Mouse (Mus musculus): ENCODE data around the gene Gigyf2.
"Not testable (repeated sequence)": the region's sequence is repeated elsewhere in the genome, so short reads cannot be mapped to it uniquely, and the experiment has no call there.

The Gigyf2 gene

DNA sequence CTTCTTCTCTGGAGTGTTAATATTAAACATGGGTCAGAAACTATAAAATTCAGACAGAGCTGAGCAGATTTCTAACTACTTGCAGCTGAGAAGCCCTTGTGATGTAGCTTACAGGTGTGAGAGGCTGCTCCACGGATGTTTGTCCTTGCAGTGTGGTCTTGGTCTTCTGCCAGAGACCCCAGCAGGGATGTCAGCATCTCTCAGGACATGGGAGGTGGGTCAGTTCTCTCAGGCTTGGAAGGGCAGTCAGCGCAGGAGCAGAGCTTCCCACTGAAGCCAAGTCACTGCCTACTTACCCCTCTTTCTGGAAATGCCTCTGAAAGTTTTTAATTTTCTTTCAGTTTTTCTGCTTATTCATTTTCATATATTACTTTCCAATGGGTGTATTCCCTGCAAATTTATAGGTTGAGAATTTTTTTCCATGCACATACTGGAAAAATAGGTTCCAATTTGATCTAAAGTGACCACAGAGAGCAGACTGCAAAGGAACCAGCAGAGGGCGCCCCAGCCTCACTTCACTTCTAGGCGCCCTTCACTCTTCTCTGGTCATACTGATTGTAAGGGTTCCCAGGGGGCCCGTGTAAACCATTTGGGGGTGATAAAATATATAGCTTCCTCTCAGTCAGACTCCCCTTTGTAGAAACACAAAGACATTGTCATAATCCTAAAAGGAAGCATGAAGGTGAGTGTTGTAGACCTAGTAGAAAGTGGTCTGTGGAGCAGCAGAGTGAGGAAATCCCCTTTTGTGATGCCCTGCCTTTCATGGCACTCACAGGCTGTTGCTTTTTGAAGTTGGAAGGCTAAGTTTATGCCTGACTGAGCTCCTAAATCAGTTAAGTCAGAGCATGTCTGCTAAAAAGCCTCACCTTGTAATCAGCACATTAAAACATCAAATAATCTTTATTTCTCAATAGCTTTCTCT lies 120.6 kb downstream of the Gigyf2 start:
- peak; percentile 67 for DNase-seq (ENCODE audit: low read depth, low spot score)

DNA sequence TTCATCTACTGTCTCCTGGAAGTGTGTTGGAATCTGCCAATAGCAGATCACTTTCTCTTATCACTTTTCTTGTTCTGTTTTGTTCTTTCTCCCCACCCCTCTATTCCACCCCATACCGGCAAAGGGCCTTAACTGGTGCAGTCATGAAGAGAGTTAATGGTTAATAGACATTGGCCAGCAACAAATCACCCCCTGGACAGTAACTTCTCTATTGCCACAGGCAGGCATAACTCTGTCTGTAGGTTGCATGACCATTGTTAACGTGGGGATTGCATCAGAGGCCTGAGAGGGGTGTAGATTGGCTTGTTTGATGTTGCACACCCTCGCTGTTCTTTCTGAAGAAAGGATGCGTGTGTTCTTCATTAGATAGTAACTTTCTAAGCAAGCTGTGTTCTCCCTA lies 122.6 kb downstream of the Gigyf2 start:
- no peak for DNase-seq (ENCODE audit: low read depth, low spot score)

DNA sequence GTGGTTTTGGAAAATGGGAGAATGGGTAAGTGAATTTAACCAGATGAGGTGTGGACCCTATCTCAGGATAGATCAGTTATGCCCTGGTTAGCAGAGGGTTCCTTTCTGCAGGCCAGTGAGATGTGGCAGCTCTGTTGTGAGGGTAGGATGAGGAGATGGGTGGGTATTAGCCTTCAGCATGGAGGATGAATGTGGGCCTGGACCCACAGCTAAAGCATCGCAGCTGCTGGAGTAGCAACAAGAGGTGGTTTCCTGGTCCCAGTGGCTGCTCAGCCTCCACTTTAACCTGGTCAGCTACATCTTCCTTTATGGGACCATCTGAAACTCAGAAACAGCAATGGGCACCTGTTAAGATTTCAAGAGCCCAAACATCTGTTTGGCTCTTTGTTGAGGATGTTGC lies 129.6 kb downstream of the Gigyf2 start:
- DNase-seq (ENCODE audit: low read depth, low spot score) = no peak

DNA sequence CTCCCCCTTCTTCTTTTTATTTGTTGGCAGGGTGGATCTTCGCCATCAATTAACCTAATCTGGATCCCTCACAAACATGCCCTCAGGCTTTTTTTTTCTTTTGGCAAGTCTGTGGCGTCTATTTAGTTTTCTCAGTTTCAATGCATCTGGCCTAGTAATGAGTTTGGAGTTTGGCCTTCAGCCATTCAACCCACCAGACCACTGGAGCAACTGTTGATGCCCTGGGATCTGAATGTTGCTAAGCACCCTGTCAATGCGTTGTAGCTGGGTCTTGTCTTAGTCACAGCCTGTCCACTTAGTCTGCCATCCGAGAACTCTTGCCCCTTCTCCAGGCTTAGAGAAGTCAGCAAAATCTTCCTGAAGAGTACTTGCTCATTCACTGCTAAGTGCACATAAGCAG lies 131.2 kb downstream of the Gigyf2 start:
- DNase-seq (ENCODE audit: low read depth, low spot score) = no peak

DNA sequence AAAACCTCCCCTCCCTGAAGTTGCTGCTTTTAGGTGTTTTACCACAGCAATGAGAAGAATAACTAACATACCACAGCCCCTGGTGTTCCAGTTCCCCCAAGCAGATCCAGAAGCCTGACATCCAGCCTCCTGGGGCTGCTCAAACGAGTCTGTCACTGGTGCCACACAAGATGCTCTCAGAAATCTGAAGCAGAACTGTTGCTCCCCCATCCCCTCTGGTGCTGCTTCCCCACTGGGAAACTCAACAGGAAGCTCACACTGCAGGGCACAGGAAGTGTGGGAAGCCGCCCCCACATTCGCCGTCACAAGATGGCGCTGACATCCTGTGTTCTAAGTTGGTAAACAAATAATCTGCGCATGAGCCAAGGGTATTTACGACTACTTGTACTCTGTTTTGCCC lies 133.1 kb downstream of the Gigyf2 start:
- DNase-seq (ENCODE audit: low read depth, low spot score) = not testable (repeated sequence)

DNA sequence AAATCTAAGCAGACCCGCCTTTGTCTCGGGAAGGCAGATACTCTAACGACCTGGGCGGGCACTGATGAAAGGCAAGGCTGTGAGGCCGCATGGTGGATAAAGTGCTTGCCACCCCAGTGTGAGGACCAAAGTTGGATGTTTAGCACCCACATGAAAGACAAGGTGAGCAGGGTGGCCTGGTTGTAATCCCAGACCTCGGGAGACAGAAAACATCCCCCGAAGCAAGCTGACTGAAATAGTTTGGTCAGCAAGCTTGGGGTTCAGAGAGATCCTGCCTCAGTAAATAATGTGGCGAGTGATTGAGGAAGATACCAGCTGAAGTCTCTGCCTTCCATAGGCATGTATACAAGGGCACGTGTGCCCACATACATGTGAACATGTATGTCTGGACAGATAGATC lies 140.7 kb downstream of the Gigyf2 start:
- no peak for DNase-seq (ENCODE audit: low read depth, low spot score)

DNA sequence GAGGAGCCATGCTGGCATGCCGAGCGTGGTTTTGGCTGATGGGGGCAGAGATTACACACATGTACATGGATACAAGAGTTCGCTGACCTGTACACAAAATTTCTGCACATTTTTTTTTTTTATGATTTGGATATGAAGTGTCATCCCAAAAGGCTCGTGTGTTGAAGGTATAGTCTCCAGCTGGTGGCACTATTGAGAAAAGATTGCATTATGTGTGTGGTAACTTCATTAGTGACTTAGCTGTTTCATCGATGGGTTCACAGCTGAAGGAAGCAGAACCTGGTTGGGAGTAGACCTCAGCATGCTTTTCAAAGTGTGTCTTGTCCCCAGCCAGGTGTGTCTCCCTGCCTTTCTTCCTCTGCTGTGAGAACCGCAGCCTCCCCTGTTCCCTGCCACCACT lies 141.5 kb downstream of the Gigyf2 start:
- no peak for DNase-seq (ENCODE audit: low read depth, low spot score)

DNA sequence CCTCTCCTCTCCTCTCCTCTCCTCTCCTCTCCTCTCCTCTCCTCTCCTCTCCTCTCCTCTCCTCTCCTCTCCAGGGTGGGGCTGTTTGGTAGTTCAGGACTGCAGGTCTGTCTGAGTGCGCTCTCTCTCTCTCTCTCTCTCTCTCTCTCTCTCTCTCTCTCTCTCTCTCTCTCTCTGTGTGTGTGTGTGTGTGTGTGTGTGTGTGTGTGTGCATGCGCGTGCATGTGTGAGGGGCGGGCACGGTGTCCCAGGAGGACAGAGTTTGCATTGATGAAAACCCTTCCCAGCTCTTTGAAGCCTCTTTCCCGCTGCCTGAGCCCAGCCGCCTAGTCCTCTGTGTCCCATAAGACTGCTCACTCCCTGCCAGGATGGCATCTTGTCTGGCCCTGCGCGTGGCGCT lies 143.2 kb downstream of the Gigyf2 start, which contains the start of gene Snorc:
Gene Snorc, plus strand, starts transcription at position 301 of the 400 bp plus-strand sequence.
- not testable (repeated sequence) for DNase-seq (ENCODE audit: low read depth, low spot score)

DNA sequence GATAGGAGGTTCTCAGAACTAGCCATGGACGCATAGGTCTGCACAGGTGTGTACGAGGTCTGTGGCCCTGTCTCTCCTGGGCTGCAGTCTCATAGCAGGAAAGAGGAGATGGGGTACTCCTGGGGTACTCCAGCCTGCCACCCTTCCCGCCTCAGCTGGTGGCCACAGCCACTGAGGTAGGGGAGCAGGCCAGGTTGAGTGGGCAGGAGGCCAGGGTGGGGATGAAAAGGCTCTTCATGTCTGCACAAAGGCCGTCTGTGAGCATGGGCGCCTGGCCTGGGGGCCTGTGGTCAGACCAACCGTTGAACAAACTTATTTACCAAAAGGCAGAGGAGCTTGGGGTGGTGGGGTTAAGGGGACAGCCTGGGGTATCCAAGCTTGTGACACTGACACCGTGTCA lies 145.1 kb downstream of the Gigyf2 start:
- DNase-seq (ENCODE audit: low read depth, low spot score) = no peak

DNA sequence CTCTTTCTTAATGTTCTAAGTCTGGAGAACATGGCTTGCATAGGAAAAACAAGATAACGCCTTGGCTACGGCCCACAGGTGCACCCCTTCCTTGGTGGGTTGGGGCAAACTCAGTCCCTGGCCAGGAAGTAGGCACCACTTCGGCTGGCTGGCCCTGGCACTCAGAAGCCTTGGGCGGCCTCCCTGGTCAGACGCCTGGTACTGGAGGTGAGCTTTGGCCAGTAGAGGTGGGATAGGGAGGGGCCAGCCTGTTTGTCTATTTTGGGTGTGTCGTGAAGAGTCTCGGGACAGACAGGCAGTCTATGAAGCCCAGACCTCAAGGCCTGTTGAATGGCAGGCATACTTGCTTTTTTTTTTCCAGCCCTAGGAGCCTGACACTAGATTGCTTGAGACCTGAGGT lies 145.8 kb downstream of the Gigyf2 start:
- DNase-seq (ENCODE audit: low read depth, low spot score) = no peak

DNA sequence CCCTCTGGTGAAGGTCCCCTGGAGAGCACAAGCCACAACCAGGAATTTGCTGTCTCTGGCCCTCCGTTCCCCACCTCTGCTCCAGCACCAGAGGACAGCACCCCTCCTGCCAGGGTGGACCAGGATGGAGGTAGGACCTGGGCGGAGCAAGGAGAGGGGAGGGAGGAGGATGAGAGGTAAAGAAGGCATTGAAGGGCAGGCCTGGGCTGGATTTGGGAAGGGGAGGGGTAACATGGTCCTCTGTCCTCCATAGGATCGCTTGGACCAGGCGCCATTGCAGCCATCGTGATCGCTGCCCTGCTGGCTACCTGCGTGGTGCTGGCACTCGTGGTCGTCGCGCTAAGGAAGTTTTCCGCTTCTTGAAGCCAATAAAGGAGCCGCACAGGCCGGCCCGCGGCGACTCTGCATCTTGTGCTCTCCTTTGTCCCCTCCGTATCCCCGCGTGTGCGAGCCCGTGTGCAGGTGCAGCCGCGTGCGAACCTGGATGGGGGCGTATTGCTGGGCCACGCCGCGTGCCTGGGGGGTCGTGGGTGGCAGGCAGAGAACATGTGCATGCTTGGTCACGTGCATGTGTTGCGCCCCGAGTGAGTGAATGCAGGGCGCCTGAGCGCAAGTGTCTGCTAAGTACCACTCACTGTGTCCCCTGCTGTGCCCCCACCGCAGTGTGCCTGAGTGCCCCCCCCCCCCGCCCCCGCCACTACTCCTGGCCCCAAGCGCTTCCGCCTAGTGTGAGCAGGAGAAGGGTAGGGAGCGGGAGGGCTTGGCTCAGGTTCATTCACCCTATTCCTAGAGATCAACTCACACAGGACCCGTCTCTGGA lies 148.5 kb downstream of the Gigyf2 start:
- peak; percentile 8 for DNase-seq (ENCODE audit: low read depth, low spot score)

DNA sequence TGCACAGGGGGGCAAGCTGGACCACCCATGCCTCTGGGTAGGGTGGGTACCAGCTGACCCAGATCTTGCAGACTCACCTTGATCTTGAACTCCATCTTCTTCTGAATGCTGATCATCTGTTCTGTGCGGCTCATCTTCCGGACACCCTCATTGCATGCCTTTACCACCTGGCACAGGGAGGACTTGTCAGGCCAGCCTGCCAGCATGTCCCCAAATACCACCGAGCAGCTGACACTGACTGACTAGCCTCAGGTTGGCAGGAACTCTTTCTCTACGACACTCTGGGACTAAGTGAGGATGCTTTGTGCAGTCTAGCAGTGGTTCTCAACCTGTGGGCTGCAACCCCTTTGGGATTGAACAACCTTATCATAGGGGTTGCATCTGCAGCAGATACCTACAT lies 155.7 kb downstream of the Gigyf2 start:
- DNase-seq (ENCODE audit: low read depth, low spot score) = no peak

DNA sequence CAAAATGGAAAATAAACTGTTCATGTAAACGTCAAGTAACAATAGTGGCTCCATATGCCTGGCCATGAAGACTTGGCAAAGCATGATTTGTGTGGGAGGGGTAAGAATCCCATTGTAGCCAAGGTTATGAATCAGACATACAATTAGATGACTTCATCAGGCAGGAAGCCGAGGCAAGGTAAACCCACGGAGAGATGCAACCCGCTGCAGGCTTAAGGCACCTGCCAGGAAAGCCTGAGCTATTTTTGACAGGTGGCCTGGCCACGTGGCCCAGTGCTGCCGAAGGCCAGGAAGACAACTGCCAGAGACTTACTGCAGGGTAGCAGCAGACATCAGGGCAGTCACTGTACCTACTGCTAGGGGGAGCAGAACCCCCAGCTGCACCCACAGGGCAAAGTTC lies 159.6 kb downstream of the Gigyf2 start:
- no peak for DNase-seq (ENCODE audit: low read depth, low spot score)

DNA sequence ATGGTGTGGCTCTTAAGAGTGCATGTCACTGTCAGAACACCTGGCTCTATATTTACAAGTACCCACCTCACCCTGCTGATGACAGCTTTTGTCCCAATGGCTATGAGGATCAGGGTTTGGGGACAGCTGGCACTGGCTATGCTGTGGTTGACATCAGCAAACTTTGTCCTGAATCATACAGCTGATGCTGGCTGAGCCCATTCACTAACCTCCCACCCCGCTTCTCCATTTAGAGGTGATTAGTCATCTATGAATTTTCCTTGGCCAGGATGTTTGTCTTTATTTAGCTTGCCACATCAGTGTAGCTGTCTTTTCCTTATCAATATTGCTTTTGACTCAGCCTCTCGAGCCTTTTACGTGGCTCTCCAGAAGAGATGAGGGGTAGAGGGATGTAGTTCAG lies 165.5 kb downstream of the Gigyf2 start:
- DNase-seq (ENCODE audit: low read depth, low spot score) = no peak

DNA sequence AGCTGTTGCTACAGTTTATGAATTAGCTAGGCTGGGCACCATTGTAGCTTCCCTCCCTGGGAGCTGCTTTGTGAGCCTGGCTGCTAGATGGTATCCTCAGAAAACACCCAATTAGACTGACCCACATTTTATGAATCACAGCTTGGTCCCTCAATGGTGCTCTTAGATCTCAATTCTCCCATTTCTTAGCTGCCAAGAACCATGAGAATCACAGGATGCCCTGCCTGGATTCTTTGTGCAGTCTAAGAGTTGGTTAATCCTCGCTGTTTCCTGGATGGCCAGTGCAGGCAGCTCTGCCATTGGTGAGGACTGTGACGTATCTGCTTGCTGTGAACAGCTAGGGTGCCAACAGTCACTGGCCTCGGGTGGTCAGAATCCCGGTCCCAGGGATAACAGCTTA lies 166.7 kb downstream of the Gigyf2 start:
- DNase-seq (ENCODE audit: low read depth, low spot score) = no peak
